Mouse (Mus musculus) lung, embryonic 14.5 days (tissue): ENCODE measurements around the gene 2810004N23Rik. TPM values are rescaled to one million over a fixed set of nuclear protein-coding genes. Genes with fewer than 3 reads are reported as not detected.

Experiments used
- ATAC-seq: fragments of 200-750 bp; cut with Nextera tagmentation; 2 replicates; pipeline ENCODE4 v1.8.0; 2017; ENCODE audit warnings: mild to moderate bottlenecking, moderate TSS enrichment, moderate library complexity; ENCODE audit not compliant: insufficient read depth
- DNase-seq: peaks from one replicate; pipeline ENCODE4 v3.0.0-alpha.2; 2015
- H3K27ac ChIP-seq: fragments of 300-500 bp; sonication (generic); 2 replicates; pipeline ENCODE4 v1.5.1; 2014; ENCODE audit warnings: low read depth, mild to moderate bottlenecking, moderate library complexity
- H3K27me3 ChIP-seq: fragments of 300-500 bp; sonication (generic); 2 replicates; pipeline ENCODE4 v1.6.1; 2014; ENCODE audit warnings: low read length, control low read depth; ENCODE audit not compliant: insufficient read depth
- H3K36me3 ChIP-seq: fragments of 300-500 bp; sonication (generic); 2 replicates; pipeline ENCODE4 v1.6.1; 2014; ENCODE audit warnings: control low read depth; ENCODE audit not compliant: insufficient read depth
- H3K4me1 ChIP-seq: fragments of 300-500 bp; sonication (generic); 2 replicates; pipeline ENCODE4 v1.6.1; 2014; ENCODE audit warnings: antibody characterized with exemption, control low read depth; ENCODE audit not compliant: insufficient read depth
- H3K4me2 ChIP-seq: fragments of 300-500 bp; sonication (generic); 2 replicates; pipeline ENCODE4 v1.6.1; 2014; ENCODE audit warnings: mild to moderate bottlenecking
- H3K4me3 ChIP-seq: fragments of 300-500 bp; sonication (generic); 2 replicates; pipeline ENCODE4 v1.5.1; 2014; ENCODE audit warnings: low read depth, low read length
- H3K9ac ChIP-seq: fragments of 300-500 bp; sonication (generic); 2 replicates; pipeline ENCODE4 v1.6.1; 2014
- H3K9me3 ChIP-seq: fragments of 300-500 bp; sonication (generic); 2 replicates; pipeline ENCODE4 v1.6.1; 2016; ENCODE audit warnings: low read depth, low read length, control low read depth
- CTCF ChIP-seq: IDR thresholded peaks from 2 replicates; pipeline ENCODE4 v1.5.1; 2016; ENCODE audit warnings: antibody characterized with exemption, low read depth
- WGBS: fragments of 180-500 bp; shearing (Covaris S2); extraction: QIAGEN DNeasy Blood & Tissue Kit; methylation state at CpG from one replicate; pipeline ENCODE4 v1.1.7; 2014; 5-methylcytosine and 5-hydroxymethylcytosine counted together
- polyA plus RNA-seq: library from polyadenylated mRNA; unstranded; fragments of >200 nt; fragmentation: Nextera tagmentation; extraction: Ambion mirVana; gene quantifications from 2 replicates; pipeline ENCODE4 v1.2.1, GENCODE M21; 2014

Gene 2810004N23Rik
- polyA plus RNA-seq = 43.5 and 44.5 TPM in 2 replicates

DNA sequence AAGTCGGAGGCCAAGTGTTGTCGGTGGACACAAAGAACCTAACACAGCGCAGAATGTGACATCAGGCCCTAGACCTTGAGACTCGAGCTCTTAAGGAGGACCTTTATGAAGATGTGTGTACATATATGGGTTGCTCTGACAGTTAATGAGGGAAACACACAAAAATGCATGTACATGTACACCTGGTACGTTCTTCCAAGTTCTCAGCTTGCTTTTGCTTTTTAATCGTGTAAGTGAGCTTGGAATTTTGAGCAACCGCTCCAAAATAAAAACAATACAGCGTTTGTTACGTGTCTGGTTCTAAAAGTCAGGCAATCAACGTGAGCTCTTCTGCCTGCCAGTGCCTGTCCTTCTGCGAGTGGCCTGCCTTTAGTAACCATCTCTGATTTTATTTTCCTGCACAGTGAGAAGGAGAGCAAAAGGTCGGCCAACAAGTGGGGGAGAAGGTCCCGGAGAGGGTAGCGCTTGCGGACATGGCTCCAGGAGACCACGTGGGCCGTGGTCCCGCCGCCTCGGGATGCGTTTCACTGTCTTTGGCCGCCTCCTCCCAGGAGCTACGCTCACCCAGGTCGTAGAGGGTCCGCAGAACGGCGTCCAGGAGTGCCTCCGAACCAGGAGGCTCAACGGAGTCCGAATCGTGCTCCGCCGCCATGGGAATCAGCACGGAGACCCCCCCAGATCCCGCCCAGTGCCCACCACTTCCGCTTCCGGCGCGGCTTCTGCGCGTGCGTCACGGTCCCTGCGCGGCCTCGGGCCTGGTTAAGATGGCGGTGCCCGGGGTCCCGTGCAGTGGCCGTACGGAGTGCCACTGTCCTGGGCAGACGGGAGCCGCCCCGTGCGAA lies at the start of gene 2810004N23Rik, which contains the start of gene Gnpat:
Gene 2810004N23Rik (minus strand): TSS at position 800 of the 842 bp plus-strand sequence.
Gene Gnpat (plus strand): TSS at position 713 of the 842 bp plus-strand sequence.
- H3K27me3 ChIP-seq = no peaks in the 10 kb centered on the region
- WGBS = under 1% methylated on average over 55 of the region's 55 CpGs

DNA sequence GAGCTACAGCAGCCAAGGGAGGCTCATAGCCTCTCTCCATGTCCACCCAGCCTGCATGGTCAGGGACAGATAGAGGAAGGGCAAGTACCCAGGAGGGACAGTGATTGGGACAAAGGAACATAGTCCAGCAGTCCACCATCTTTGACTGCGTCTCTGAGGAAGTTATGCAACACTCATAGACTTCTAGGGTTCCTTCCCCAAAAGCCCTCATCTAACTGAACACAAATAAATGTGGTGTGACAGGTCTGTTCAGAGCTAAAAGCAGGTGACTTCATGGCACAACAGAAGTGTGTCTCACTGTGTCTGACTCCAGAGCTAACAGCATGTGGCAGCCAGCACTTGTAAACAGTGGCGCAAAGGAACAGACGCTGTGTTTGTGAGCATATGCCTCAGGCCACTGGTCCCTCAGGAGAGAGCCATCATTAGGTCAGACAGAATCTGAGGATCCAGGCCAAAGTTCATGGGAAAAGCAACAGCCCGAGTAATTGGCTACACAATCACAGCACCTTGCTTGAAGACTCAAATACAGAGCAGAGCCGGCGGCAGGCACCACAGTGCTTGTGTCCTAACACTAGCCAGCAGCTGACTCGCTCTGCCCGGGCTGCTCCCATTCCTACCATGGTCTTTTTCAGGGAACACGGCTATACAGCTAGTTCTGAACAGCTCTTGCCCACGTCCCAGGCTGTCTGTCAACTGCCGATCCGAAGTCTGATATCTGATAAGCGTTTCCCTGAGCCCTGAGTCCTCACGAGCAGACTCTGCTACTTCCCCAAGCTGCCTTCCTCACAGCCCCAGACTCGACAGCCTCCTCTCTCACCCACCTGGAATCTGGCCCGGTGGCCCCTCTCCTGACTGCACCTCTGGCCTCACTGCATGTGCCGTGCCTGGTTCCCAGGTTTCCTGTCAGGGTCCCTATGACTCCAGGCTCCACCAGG lies 49.3 kb upstream of the 2810004N23Rik start:
- Histone ChIP-seq H3K27ac (no peak overlapping the region), H3K4me2 (no peak overlapping the region), H3K9ac (no peak overlapping the region), H3K9me3 (no peaks in the 10 kb centered on the region), H3K27me3 (no peaks in the 10 kb centered on the region), H3K4me1 (no peaks in the 10 kb centered on the region), H3K36me3 (peaks cover 79% of the 10 kb centered on the region), H3K4me3 (no peak overlapping the region)
- no peak for TF ChIP-seq CTCF
- ATAC-seq (no peak), DNase-seq (no peak)
- 83% methylated on average over 17 of the region's 17 CpGs for WGBS

More for the DNA sequence above, at the start of gene 2810004N23Rik, which contains the start of gene Gnpat:
- peak within 1 kb of the TSS; percentile 95 for H3K27ac ChIP-seq
- TF ChIP-seq CTCF = peak; percentile 14; the same call in 1 of the 2 replicates
- H3K9me3 ChIP-seq = no peaks in the 10 kb centered on the region
- H3K9ac ChIP-seq = peak within 1 kb of the TSS; percentile 96
- H3K4me2 ChIP-seq = peak within 1 kb of the TSS; percentile 78
- H3K4me1 ChIP-seq = peaks cover 4% of the 10 kb centered on the region; the same call in 1 of the 2 replicates
- ATAC-seq (peak; percentile 97), DNase-seq (peak; percentile 96)
- peaks cover 35% of the 10 kb centered on the region for H3K36me3 ChIP-seq
- H3K4me3 ChIP-seq = peak within 1 kb of the TSS; percentile 93

DNA sequence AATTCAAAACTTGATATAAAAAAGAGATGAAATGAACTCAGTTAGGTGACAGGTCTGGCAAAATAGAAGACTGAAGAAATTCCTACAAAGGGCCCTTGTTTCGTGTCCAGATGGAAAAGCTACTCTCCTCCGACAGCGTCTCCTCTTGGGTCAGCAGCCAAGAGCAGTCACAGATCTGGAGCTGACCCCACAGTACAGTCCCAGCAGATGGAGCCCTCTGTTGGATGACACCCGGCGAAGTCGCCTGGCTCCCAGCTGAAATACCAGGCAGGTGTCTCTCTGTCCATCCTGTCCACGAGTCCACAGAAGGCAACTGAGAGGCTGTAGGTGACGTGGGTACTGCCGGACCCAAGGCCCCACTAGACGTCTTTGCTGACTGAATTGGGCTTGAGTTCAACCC lies 47.4 kb upstream of the 2810004N23Rik start:
- DNase-seq = no peak
- WGBS = 76% methylated on average over 10 of the region's 10 CpGs
- Histone ChIP-seq H3K4me2 (no peak overlapping the region), H3K4me3 (no peak overlapping the region), H3K36me3 (peaks cover 93% of the 10 kb centered on the region), H3K4me1 (no peaks in the 10 kb centered on the region), H3K9ac (no peak overlapping the region), H3K27ac (no peak overlapping the region), H3K27me3 (no peaks in the 10 kb centered on the region), H3K9me3 (no peaks in the 10 kb centered on the region)
- ATAC-seq = no peak
- no peak for TF ChIP-seq CTCF

DNA sequence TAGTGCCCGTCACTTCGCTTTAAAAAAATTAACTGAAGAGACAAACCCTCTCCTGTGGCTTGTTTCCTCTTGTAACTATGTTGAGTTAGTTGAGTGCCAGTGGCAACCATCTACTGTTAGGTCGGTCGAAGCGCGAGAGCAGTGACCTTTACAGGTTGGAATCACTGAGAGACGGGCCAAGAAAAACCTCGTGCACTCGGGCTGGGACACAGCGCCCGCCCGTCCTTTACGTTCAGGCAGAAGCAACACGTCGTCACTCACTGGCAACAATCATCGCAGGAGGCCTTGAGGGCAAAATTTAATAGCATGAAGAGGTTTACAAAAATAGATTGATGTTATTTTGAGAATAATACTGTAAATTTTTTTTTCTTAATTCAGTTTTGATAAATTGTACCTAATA lies 47.0 kb upstream of the 2810004N23Rik start:
- H3K27ac ChIP-seq = no peak overlapping the region
- 88% methylated on average over 16 of the region's 16 CpGs for WGBS
- H3K36me3 ChIP-seq = peaks cover 91% of the 10 kb centered on the region
- H3K27me3 ChIP-seq = no peaks in the 10 kb centered on the region
- no peaks in the 10 kb centered on the region for H3K4me1 ChIP-seq
- no peak overlapping the region for H3K9ac ChIP-seq
- TF ChIP-seq CTCF = no peak
- no peaks in the 10 kb centered on the region for H3K9me3 ChIP-seq
- no peak for ATAC-seq
- H3K4me3 ChIP-seq = no peak overlapping the region
- no peak overlapping the region for H3K4me2 ChIP-seq
- DNase-seq = no peak

DNA sequence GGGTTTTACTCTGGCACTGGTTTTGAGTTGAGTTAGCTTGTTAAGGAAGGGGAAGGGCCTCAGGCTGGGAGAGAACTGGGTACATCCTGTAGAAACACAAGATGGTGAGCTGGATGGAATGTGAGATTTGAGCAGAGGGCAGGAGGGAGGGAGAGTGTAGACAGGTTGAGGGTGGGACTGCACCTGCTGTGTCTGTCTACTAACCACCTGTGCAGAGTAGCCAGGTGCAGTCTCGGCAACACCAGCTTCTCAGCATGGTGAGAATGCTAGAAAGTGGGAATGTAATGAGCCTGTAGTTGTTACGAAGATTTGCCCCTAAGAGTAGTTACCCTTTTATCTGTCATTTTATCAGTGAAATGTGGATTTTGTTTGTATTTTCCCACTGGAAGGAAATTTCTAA lies 42.6 kb upstream of the 2810004N23Rik start:
- WGBS = 86% methylated on average over 2 of the region's 2 CpGs
- Histone ChIP-seq H3K36me3 (peaks cover 88% of the 10 kb centered on the region), H3K4me2 (no peak overlapping the region), H3K4me1 (no peaks in the 10 kb centered on the region), H3K4me3 (no peak overlapping the region), H3K27me3 (no peaks in the 10 kb centered on the region), H3K27ac (no peak overlapping the region), H3K9ac (no peak overlapping the region), H3K9me3 (no peaks in the 10 kb centered on the region)
- DNase-seq = no peak
- no peak for ATAC-seq
- no peak for TF ChIP-seq CTCF

DNA sequence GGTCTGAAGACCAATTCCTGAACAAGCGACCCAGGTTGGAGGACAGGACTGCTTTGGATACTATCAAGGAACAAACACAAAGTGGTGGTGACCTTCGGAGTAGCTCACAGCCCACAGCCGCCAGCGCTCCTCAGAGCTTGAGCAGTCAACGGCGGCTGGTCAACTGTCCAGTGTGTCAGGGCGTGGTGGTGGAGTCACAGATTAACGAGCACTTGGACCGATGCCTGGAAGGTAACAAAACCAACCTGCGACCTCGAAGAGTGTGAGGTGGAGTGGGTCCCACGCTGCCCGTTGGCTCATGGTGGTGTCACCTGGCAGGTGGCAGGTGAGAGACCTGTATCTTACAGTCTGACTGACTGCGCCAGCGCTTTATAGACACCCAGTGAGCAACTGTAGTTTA lies 40.3 kb upstream of the 2810004N23Rik start:
- H3K36me3 ChIP-seq = peaks cover 76% of the 10 kb centered on the region
- no peak for DNase-seq
- 90% methylated on average over 15 of the region's 15 CpGs for WGBS
- H3K9ac ChIP-seq = no peak overlapping the region
- H3K4me2 ChIP-seq = no peak overlapping the region
- H3K4me3 ChIP-seq = no peak overlapping the region
- no peak for TF ChIP-seq CTCF
- ATAC-seq = no peak
- no peak overlapping the region for H3K27ac ChIP-seq
- no peaks in the 10 kb centered on the region for H3K9me3 ChIP-seq
- peaks cover 7% of the 10 kb centered on the region for H3K4me1 ChIP-seq
- H3K27me3 ChIP-seq = no peaks in the 10 kb centered on the region
